Mouse (Mus musculus) E14TG2a.4 (cell line): ENCODE data around the gene Maml3.

Source experiments
- H3K27me3 ChIP-seq: 2 replicates; pipeline ENCODE4 v1.6.1; 2014; ENCODE audit warnings: low read length, control low read depth; ENCODE audit not compliant: insufficient read depth
- H3K36me3 ChIP-seq: 2 replicates; pipeline ENCODE4 v1.6.1; 2014; ENCODE audit warnings: low read length, control low read depth; ENCODE audit not compliant: insufficient read depth
- H3K4me1 ChIP-seq: replicated peaks from 2 replicates; pipeline ENCODE4 v1.6.1; 2014; ENCODE audit warnings: low read depth, low read length, control low read depth
- H3K4me3 ChIP-seq: replicated peaks from 2 replicates; pipeline ENCODE4 v1.5.1; 2014; ENCODE audit warnings: mild to moderate bottlenecking, low read length
- H3K9me3 ChIP-seq: 2 replicates; pipeline ENCODE4 v1.6.1; 2014; ENCODE audit warnings: low read length, control low read depth
- CTCF ChIP-seq: conservative IDR thresholded peaks from 2 replicates; pipeline ENCODE4 v1.5.1; 2014; ENCODE audit warnings: low read length
- NANOG ChIP-seq: IDR thresholded peaks from 2 replicates; pipeline ENCODE4 v1.6.1; 2014; ENCODE audit warnings: borderline replicate concordance, low read length, mixed read lengths
- POU5F1 ChIP-seq: IDR thresholded peaks from 2 replicates; pipeline ENCODE4 v1.6.1; 2014; ENCODE audit warnings: low read length, borderline replicate concordance

The Maml3 gene

DNA sequence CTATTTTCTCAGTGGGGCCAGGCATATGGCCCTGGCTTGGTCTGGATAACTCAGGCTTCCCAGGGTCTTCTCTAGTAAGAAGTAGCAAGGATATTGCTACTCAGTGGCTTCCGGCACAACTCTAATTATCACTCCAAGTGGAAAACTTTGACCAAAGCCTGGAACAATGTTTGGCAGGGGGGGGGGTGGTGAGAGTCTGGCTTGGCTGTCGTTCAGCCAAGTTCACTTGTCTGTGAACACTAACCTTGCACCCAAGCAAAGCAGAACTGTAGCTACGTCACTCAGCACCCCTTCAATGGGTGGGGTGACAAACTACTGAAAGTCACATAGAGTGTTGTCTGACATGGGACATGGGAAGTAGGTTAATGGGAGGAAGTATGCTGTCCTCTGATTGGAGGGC lies 38.7 kb downstream of the Maml3 start:
- Histone ChIP-seq H3K4me3 (no peak overlapping the region), H3K36me3 (no peaks in the 10 kb centered on the region), H3K9me3 (no peaks in the 10 kb centered on the region), H3K27me3 (peaks cover 36% of the 10 kb centered on the region), H3K4me1 (peaks cover 19% of the 10 kb centered on the region)
- TF ChIP-seq CTCF (no peak), POU5F1 (no peak), NANOG (no peak)

DNA sequence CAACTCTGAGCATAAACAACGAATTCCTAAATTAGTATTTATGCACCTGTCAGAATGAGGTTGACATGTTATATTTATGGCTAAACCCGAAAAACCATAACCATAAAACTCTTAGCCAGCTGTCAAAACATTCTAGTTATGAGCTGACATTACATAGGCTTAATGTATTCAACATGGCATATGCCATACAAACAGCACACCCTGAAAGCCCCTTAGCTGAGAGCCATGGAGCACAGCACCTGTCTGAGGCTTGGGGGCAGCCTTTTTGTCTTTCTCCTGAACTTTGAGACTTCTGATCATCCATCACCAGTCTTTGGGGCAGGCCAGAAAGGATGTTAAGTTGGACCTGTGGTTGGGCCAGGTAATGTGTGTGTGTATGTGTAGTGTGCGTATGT lies 41.6 kb downstream of the Maml3 start:
- Histone ChIP-seq H3K36me3 (no peaks in the 10 kb centered on the region), H3K27me3 (peaks cover 19% of the 10 kb centered on the region), H3K4me3 (no peak overlapping the region), H3K9me3 (no peaks in the 10 kb centered on the region), H3K4me1 (no peaks in the 10 kb centered on the region; the same call in 1 of the 2 replicates)
- TF ChIP-seq CTCF (no peak), POU5F1 (no peak), NANOG (no peak)

DNA sequence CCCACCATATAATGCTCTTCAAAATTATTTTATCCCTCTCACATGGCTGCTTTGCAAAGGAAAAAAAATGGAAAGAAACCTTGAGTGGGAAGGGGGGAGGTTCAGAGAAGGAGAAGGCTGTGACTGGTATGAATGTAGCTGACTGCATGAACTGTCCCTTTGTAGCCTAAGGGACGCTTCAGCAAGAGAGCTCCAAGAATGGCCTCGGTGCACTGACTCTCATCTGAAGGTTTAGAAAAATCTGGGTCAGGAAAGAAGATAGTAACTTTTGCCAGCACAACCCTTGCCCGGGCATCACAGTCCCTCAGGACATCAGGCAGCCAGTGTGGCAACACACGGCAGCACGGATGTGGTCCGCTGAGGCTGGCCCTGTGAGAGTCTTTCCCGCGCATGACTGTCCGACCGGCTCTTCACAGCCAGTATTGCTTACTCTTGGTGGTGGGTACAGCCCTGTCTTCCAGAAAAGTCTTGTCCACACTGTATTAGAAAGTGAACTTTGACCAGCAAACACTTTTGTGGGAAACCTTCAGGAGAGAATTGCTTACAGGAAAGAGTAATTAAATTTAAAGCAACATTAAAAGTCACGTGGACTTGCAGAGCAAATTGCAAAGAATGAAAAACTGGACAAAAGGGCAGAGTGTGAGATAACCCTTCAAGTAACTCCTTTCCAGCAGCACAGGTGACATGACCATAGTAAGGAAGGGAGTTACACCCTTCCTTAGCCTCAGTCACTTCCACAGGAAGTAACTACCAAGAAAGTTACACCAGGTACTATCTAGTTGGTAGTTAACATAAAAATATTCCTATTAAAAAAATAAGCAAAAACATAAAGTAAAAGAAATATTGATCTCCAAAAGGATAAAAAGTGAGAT lies 42.3 kb downstream of the Maml3 start:
- no peak for TF ChIP-seq POU5F1
- no peak for TF ChIP-seq CTCF
- TF ChIP-seq NANOG, result no peak
- no peaks in the 10 kb centered on the region; the same call in 1 of the 2 replicates for H3K4me1 ChIP-seq
- H3K9me3 ChIP-seq, result no peaks in the 10 kb centered on the region

GRCm38 (mm10) chr3:52061472-52062388 lies 43.1 kb downstream of the Maml3 start:
- Histone ChIP-seq H3K36me3 (no peaks in the 10 kb centered on the region), H3K9me3 (no peaks in the 10 kb centered on the region), H3K4me3 (no peak overlapping the region), H3K4me1 (no peaks in the 10 kb centered on the region; the same call in 1 of the 2 replicates), H3K27me3 (peaks cover 9% of the 10 kb centered on the region; the same call in 1 of the 2 replicates)
- TF ChIP-seq NANOG, result no peak
- TF ChIP-seq POU5F1, result no peak
- no peak for TF ChIP-seq CTCF

More for the DNA sequence above, 42.3 kb downstream of the Maml3 start:
- H3K36me3 ChIP-seq, result no peaks in the 10 kb centered on the region
- H3K27me3 ChIP-seq, result peaks cover 14% of the 10 kb centered on the region
- H3K4me3 ChIP-seq, result no peak overlapping the region

- no peaks in the 10 kb centered on the region; the same call in 1 of the 2 replicates for H3K4me1 ChIP-seq
Measured at GRCm38 (mm10) chr3:52060886-52061285, 44.0 kb downstream of the Maml3 start.

GRCm38 (mm10) chr3:52051801-52052200 lies 53.1 kb downstream of the Maml3 start:
- peaks cover 9% of the 10 kb centered on the region for H3K4me1 ChIP-seq
- TF ChIP-seq CTCF (no peak), POU5F1 (no peak)
- peaks cover 34% of the 10 kb centered on the region for H3K27me3 ChIP-seq
- no peak overlapping the region for H3K4me3 ChIP-seq
- no peaks in the 10 kb centered on the region for H3K36me3 ChIP-seq
- peaks cover 4% of the 10 kb centered on the region; the same call in 1 of the 2 replicates for H3K9me3 ChIP-seq

More at GRCm38 (mm10) chr3:52060886-52061285, 44.0 kb downstream of the Maml3 start:
- Histone ChIP-seq H3K4me3 (no peak overlapping the region), H3K36me3 (no peaks in the 10 kb centered on the region), H3K9me3 (no peaks in the 10 kb centered on the region), H3K27me3 (0 out of 2 replicates have a peak, but pooled peaks cover 7% of the 10 kb centered on the region)
- no peak for TF ChIP-seq CTCF
- no peak for TF ChIP-seq POU5F1
- no peak for TF ChIP-seq NANOG

GRCm38 (mm10) chr3:52048082-52048481 lies 56.8 kb downstream of the Maml3 start:
- H3K36me3 ChIP-seq, result no peaks in the 10 kb centered on the region
- TF ChIP-seq POU5F1 (no peak), CTCF (no peak), NANOG (no peak)

DNA sequence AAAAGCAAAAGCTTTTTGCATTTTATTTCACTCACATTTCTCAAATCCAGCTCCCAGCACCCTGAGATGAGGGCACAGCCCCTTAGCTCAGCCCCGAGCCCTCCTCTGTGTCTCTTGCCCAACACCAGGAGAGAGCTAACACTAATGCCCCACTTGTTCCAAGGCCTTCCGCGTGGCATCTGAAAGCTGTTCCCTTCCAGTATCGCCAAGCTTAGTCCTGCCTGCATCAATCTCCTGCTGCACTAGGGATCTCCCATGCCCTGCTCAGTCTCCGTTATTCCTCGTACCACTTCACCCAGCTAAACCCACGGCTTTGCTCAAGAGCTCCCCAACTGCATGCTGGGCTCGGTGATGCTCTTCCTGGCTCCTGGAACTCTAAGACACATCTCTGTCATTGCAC lies 57.3 kb downstream of the Maml3 start:
- TF ChIP-seq CTCF (no peak), NANOG (no peak), POU5F1 (no peak)

More at GRCm38 (mm10) chr3:52048082-52048481, 56.8 kb downstream of the Maml3 start:
- peaks cover 53% of the 10 kb centered on the region for H3K27me3 ChIP-seq
- H3K4me3 ChIP-seq, result no peak overlapping the region
- H3K4me1 ChIP-seq, result peaks cover 39% of the 10 kb centered on the region
- H3K9me3 ChIP-seq, result peaks cover 4% of the 10 kb centered on the region; the same call in 1 of the 2 replicates

More for the DNA sequence above, 57.3 kb downstream of the Maml3 start:
- Histone ChIP-seq H3K36me3 (no peaks in the 10 kb centered on the region), H3K4me3 (no peak overlapping the region), H3K4me1 (peaks cover 39% of the 10 kb centered on the region), H3K9me3 (peaks cover 4% of the 10 kb centered on the region; the same call in 1 of the 2 replicates), H3K27me3 (peaks cover 58% of the 10 kb centered on the region)
